Mouse (Mus musculus) urinary bladder, adult 18-20 months (tissue): ENCODE measurements around the gene Blm.

ENCODE experiments used
- DNase-seq, 2 experiments: peaks; one replicate each; pipeline ENCODE4 v3.0.0; 2022; ENCODE audit warnings: low spot score in 2 of 2, mixed read lengths in 2 of 2

Blm gene

GRCm38 (mm10) chr7:80535009-80535744 is at the start of gene Blm:
Gene Blm (minus strand): TSS chr7:80535119.
- DNase-seq = peak; percentile 85 to 95

GRCm38 (mm10) chr7:80583981-80584380 is 49.1 kb upstream of the Blm start:
- peak in 1 of 2 experiments; percentile 34 for DNase-seq

DNA sequence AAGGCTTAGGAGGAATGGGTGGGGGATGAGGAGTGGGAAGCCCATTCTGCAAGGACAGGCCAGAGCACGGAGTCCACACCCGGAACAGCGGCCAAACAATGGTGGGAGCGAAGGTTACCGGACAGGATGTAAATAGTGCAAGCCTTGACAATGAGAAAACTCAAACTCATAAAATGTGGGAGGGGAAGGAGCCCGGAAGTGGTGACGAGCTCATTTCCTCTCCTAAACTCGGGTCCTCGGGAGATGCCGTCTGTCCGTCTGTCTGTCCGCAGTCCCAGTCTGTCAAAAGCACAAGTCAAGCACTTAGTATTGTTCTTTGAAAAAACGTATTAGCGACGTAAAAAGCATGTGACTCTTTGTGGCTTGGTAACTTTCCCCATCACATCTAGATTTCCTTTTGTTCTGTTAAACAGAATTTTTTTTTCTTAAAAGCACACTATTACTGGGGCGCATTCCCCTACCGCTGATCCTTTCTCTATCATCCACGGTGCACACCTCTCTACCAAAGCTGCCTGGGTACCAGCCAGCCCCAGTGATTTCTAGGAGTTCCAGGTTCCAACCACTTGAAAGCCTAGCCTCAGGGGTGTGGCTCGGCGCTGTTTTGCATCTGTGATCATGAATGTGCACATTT is 48.0 kb upstream of the Blm start:
- no peak for DNase-seq

DNA sequence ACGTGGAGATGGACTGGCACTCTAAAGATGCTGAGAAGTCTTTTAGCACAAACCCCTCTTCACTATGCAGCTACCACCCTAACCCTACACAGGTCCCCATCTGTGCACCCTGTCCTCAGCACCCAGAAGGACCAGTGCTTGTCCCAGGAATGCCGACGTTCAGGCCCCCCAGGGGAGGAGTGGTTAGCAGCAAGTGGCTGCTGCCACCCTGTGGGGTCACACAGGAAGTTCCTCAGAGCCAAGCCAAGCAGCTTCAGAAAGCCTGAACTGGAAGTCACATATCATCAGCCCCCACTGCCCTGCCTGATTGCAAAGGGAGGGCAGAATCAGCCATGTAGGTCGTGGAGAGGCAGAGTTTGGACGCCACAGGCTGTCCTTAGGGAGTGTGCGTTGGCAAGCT is 45.4 kb upstream of the Blm start:
- peak in 1 of 2 experiments; percentile 31 for DNase-seq

- no peak for DNase-seq
These were observed 42.6 kb upstream of the Blm start for GRCm38 (mm10) chr7:80577417-80577980.

DNA sequence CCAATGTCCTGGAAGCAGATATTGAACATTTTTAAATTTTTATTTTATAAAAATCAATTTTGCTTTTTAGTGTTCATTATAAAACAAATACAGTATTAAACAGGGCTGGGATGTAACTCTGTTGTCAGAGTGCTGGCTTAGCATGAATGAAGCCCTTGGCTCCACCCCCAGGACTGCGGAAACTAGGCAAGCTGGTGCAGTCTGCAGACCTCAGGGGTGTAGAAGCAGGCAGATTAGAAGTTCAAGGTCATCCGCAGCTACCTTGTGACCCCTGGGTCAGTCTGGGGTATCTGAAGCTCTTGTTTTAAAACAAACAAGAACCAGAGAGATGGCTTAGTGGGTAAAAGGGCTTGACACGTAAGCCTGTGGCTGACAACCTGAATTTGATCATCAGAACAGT is 41.7 kb upstream of the Blm start:
- DNase-seq = no peak

DNA sequence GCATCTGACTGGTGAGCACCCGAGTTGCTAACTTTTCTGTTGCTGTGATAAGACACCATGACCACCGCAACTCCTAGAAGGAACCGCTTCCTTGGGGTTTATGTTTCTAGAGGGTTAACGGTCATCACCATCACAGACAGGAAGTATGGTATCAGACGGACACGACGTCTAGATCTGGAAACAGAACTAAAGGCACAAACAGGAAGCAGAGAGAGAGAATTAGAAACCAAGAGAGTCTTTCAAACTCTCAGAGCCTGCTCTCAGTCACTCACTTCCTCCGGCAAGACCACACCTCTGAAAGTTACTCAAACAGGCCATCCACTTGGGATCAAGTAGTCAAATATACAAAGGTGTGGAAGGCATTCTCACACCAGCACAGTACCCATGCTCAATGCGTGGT is 40.8 kb upstream of the Blm start:
- DNase-seq = no peak

GRCm38 (mm10) chr7:80573076-80573475 is 38.2 kb upstream of the Blm start:
- no peak for DNase-seq

DNA sequence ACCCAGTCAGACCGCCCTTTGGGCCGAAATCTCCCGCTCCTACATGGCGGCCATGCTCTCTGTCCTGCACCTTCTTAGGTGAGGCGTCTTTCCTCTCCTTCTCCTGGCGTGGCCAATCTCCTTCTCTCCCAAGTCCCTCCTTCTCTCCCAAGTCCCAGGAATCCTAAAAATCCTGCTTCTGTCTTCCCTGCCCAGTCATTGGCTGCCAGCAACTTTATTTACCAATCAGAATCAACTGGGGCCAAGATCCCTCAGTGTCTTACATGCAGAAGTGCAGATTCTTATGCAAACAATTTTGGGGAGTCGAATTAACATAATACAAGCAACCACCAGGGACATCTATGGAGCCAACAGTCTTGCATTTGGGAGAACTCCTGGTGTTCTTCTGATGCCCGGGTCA is 33.1 kb upstream of the Blm start:
- no peak for DNase-seq

DNA sequence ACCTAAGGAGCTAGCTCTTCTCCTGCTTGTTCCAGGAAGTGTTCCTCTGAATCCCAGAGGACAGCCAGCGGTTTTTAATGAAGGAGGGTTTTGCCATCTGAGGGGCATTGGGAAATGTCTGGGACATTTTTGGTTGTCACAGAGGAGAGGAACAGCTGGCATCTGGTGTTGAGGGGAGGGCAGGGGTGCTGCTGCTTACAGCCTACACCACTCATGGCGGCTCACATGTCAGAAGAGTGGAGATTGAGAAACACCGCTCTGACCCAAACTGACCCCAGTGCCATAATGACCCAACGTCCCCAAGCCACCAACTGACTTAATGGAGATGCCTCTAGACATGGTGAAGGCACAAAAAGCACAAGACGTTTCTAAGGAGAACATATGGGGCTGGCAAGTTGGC is 27.0 kb upstream of the Blm start:
- no peak for DNase-seq

DNA sequence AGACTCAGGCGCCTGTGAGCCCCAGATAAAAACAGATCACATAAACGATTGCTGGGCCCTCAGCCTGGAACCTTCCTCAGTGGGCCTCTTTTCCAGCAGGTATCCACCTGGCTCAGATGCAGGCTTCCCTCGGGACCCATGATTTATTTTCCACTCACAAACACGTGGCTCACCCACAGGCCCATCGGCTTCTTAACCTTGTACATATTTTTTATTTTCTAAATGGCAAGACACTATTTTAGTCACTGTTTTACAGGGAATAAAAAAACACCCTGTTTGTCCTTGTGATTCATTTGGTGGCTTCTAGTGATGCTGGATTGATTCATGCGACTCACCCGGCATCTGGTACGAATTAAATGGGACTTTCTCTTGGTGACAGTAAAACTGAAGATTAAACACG is 26.4 kb upstream of the Blm start:
- DNase-seq = no peak

DNA sequence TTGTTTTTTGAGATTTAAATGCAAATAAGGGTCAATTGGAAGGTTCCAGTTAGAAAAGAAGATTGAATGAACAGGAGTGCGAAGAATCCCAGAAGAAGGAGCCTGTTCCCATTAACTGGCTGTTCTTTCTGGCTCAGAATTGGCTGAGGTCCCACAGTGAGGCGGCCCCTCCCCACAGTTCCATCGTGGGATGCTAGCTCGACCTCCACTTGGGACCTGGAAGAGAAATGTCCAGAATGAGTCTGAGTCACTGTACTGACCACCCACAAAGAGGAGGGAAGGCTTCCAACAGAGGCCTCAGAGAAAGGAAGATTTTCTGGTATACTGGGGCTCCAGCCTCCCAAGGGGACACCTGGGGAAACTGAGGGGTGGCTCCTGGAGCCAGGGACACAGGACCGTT is 23.7 kb upstream of the Blm start:
- DNase-seq = no peak

GRCm38 (mm10) chr7:80558101-80558500 is 23.2 kb upstream of the Blm start:
- DNase-seq = no peak

- DNase-seq = no peak
These were observed 22.2 kb upstream of the Blm start for GRCm38 (mm10) chr7:80557161-80557560.

- DNase-seq = no peak
These were observed 21.2 kb upstream of the Blm start for GRCm38 (mm10) chr7:80556166-80556565.

DNA sequence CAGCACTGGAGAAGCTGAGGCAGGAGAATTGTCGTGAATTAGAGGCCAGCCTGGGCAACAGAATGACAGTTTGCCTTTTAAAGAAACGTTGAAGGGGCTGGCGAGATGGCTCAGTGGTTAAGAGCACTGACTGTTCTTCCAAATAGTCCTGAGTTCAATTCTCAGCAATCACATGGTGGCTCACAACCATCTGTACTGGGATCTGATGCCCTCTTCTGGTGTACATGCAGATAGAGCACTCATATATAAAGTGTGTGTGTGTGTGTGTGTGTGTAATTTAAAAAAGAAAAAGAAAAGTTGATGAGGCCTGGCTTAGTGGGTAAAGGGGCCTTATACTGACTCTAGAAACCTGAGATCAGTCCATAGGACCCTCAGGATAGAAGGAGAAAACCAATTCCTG is 20.2 kb upstream of the Blm start:
- no peak for DNase-seq

GRCm38 (mm10) chr7:80554180-80555021 is 19.5 kb upstream of the Blm start:
- DNase-seq = no peak

GRCm38 (mm10) chr7:80548513-80549260 is 13.8 kb upstream of the Blm start:
- no peak for DNase-seq

DNA sequence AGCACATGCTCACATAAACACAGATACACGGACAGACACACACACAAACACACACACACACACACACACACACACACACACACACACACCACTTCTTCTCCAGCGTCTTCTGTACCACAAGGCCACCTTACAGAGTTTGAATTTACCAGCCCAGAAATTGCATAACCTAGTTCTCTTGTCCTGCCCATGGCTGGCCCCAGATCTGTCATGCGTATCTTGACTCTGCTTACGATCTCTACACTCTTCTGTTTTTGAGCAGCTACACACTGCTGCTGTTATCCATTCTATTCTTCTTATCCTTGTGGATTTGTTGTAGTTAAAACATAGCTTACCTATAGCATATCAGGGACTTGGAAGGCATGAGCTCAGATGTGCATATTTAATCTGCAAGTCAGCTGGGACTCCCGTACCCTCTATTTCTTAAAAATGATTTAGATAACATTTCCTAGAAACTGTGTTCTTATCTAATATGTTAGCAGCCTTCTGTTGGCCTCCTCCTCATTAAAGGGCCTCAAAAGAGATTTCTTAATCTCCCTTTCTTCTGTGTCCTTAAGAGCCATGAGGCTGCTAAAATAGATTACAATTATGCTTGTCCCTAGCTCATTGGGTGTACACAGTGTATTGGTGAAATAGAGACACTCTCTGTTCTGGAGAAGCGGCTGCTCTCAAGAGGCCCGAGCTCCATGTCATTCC is 7.4 kb upstream of the Blm start:
- no peak for DNase-seq

GRCm38 (mm10) chr7:80539581-80539980 is 4.7 kb upstream of the Blm start:
- no peak for DNase-seq
